ENCODE assay signal across 17 mouse cellular contexts in the genomic region with DNA sequence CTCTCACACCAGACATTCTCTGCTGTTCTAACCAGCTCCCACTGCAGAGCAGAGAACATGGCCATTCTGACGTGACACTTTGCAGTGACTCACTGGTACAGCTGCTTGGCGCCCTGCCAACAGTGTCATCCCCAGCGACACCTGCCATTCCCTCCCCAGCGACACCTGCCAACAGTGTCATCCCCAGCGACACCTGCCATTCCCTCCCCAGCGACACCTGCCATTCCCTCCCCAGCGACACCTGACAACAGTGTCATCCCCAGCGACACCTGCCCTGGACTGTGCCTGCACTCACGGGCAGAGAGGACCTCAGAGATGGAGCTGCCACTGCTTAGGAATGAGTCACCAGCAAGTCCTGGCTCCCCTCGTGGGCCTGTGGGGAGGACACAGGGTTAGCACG. TPM values are rescaled to one million over a fixed set of nuclear protein-coding genes. Genes with fewer than 3 reads are reported as not detected.
DNase-seq lines count a peak whose midpoint lies in the region; ATAC-seq lines count a peak whose summit lies in the region.
"Had no signal": no experiment of that assay in that cellular context is flagged by ENCODE, and none has a peak within 500 bp of the region (broad histone marks: within the 10 kb centered on the region; RNA-seq: fewer than 3 reads in every experiment).

No protein-coding gene starts in this region.

- H3K27ac ChIP-seq in forebrain, embryonic 11.5 days (ENCODE audit: low read depth, low read length) = no peak overlapping the region
- H3K27ac ChIP-seq in forebrain, embryonic 12.5 days = no peak overlapping the region
- H3K27ac ChIP-seq: hindbrain, embryonic 12.5 days; layer of hippocampus, adult 2 months; liver, embryonic 14.5 days; macrophage; midbrain, embryonic 15.5 days; neural tube, embryonic 13.5 days had no signal

- H3K4me3 ChIP-seq in forebrain, embryonic 11.5 days (ENCODE audit: low read depth, low read length) = no peak overlapping the region
- H3K4me3 ChIP-seq in forebrain, embryonic 12.5 days (replicated peaks) = no peak overlapping the region
- H3K4me3 ChIP-seq: hindbrain, embryonic 12.5 days; layer of hippocampus, adult 2 months; midbrain, embryonic 15.5 days; neural tube, embryonic 13.5 days had no signal

- 84% methylated on average over 11 of the region's 11 CpGs for WGBS in forebrain, embryonic 11.5 days
- WGBS in forebrain, embryonic 12.5 days = 78% methylated on average over 11 of the region's 11 CpGs

- no peaks in the 10 kb centered on the region for H3K9me3 ChIP-seq in forebrain, embryonic 11.5 days (ENCODE audit: control insufficient read depth, low read length)
- H3K9me3 ChIP-seq in forebrain, embryonic 12.5 days = no peaks in the 10 kb centered on the region
- H3K9me3 ChIP-seq: hindbrain, embryonic 12.5 days; midbrain, embryonic 15.5 days; neural tube, embryonic 13.5 days had no signal

- H3K36me3 ChIP-seq in forebrain, embryonic 11.5 days (ENCODE audit: control insufficient read depth, insufficient read depth, low read length) = no peaks in the 10 kb centered on the region
- no peaks in the 10 kb centered on the region for H3K36me3 ChIP-seq in forebrain, embryonic 12.5 days (replicated peaks)
- H3K36me3 ChIP-seq: hindbrain, embryonic 12.5 days; midbrain, embryonic 15.5 days; neural tube, embryonic 13.5 days had no signal

- no peak overlapping the region for H3K4me2 ChIP-seq in forebrain, embryonic 11.5 days (ENCODE audit: low read depth, low read length, severe bottlenecking)
- H3K4me2 ChIP-seq in forebrain, embryonic 12.5 days = no peak overlapping the region
- H3K4me2 ChIP-seq: hindbrain, embryonic 12.5 days; midbrain, embryonic 15.5 days; neural tube, embryonic 13.5 days had no signal

- peak; percentile 33 for DNase-seq in forebrain, embryonic 11.5 days (ENCODE audit: low spot score)
- DNase-seq in thymus, postnatal 4 days = peak; percentile 18
- no peak for DNase-seq in thymus, adult 18-20 months
- peak; percentile 49 for DNase-seq in adrenal gland, postnatal 25 days
- DNase-seq in frontal cortex, postnatal 25 days (ENCODE audit: low spot score in 2 of 2) = no peak
- DNase-seq: embryo, embryonic 11 days; kidney, adult 8-10 months; retina, postnatal 1 day; thymus, adult 2 months had no signal

- ATAC-seq in forebrain, embryonic 11.5 days (replicated peaks; ENCODE audit: low FRiP score) = no peak
- no peak for ATAC-seq in forebrain, embryonic 12.5 days (ENCODE audit: low FRiP score)
- no peak for ATAC-seq in activated CD4-positive, CD25-positive, alpha-beta regulatory T cell, adult 4 months
- ATAC-seq: midbrain, embryonic 15.5 days had no signal

- no peaks in the 10 kb centered on the region for H3K4me1 ChIP-seq in forebrain, embryonic 11.5 days (replicated peaks; ENCODE audit: control insufficient read depth, insufficient read depth, low read length)
- peaks cover 7% of the 10 kb centered on the region for H3K4me1 ChIP-seq in forebrain, embryonic 12.5 days

- no peaks in the 10 kb centered on the region for H3K27me3 ChIP-seq in forebrain, embryonic 11.5 days (ENCODE audit: control insufficient read depth, insufficient read depth, low read length)
- H3K27me3 ChIP-seq in forebrain, embryonic 12.5 days = 0 out of 2 replicates have a peak, but pooled peaks cover 3% of the 10 kb centered on the region
- H3K27me3 ChIP-seq: hindbrain, embryonic 12.5 days; midbrain, embryonic 15.5 days; neural tube, embryonic 13.5 days had no signal

- no peak overlapping the region for H3K9ac ChIP-seq in forebrain, embryonic 11.5 days (ENCODE audit: low read length)
- H3K9ac ChIP-seq in forebrain, embryonic 12.5 days = no peak overlapping the region
- H3K9ac ChIP-seq: hindbrain, embryonic 12.5 days; liver, embryonic 14.5 days; midbrain, embryonic 15.5 days; neural tube, embryonic 13.5 days had no signal

RNA-seq across cellular contexts. Expression of a gene that starts 37.0 kb away (rescaled TPM):
- polyA plus RNA-seq in forebrain, embryonic 11.5 days (2014; fragmentation: Nextera tagmentation; extraction: Ambion mirVana) = 0.61 and 1.1 TPM in 2 replicates
- polyA plus RNA-seq in forebrain, embryonic 12.5 days (2016; fragmentation: Nextera tagmentation; extraction: Ambion mirVana) = 0.92 and 1.1 TPM in 2 replicates
- not detected in 2 replicates for total RNA-seq in adrenal gland, postnatal 25 days (2021)
- polyA plus RNA-seq in activated CD4-positive, CD25-positive, alpha-beta regulatory T cell, adult 4 months (2017; shearing (Covaris generic)) = not detected
- total RNA-seq: layer of hippocampus, adult 2 months had no signal
- polyA plus RNA-seq: macrophage had no signal

Comparison
In these comparisons a context has a peak if more than half of its experiments do, and no peak if none do; other contexts are left out.
1. DNase-seq: peak in forebrain, embryonic 11.5 days (single experiment), thymus, postnatal 4 days (single experiment) and adrenal gland, postnatal 25 days (single experiment); none in thymus, adult 18-20 months (0 of 2) and frontal cortex, postnatal 25 days (0 of 2).